Mouse (Mus musculus) megakaryocyte, embryonic 14.5 days (primary cell): ENCODE data around the gene Col15a1.

Source experiments
- FLI1 ChIP-seq: IDR thresholded peaks from 2 replicates; pipeline ENCODE4 v1.6.1; 2012; ENCODE audit warnings: low read length, inconsistent platforms, mixed read lengths
- GATA1 ChIP-seq: IDR thresholded peaks from 3 replicates; pipeline ENCODE4 v1.6.1; 2012; ENCODE audit warnings: mixed read lengths, low read length, inconsistent platforms, borderline replicate concordance

DNA sequence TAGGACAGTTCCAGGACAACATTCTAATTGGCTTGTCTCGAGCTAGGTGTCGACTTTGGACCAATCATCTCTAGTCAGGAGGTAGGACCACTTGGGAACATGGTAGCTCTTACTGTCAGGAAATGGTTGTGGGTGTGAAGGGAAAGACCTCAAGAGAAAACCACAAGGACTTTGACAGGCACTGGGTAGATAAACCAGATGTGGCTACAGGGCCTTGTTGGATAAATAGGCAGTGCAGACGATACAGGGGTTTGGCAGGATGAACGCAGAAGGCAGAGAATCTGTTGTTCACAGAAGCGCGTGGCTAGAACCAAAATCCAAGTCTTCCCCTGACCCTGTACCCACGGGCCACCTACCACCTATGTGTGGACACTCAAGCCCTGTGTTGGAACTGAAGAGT lies 94.6 kb downstream of the Col15a1 start:
- no peak for TF ChIP-seq GATA1
- TF ChIP-seq FLI1: no peak
